Mouse (Mus musculus): Measurements from ENCODE around the gene Pink1. TPM values are rescaled to one million over a fixed set of nuclear protein-coding genes. Genes with fewer than 3 reads are reported as not detected.

Gene Pink1
- polyA plus RNA-seq, 1 experiment from 2014 or later, result 29.3 TPM

DNA sequence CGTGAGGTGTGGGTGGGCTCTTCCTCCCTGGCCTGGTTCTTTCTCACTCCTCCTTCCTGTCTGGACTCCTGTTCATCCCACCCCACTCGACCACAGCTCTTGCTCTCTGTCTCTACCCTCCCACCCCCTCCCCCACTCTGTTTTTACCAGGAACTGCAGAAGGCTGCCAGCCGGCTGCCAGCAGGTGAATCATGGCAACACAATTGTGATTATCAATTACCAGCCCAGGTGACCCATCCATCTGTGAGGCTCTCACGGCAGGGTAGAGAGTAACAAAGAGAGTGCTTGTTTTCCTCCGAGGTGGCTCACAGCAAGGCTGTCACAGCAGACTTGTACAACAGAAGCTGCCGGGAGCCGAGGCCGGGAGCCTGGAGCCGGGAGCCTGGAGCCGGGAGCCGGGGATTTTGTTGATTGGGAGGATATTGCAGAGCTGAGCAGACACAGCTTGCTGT, 35.3 kb upstream of the Pink1 start:
- Histone ChIP-seq H3K4me1 (ENCODE audit: control insufficient read depth, insufficient read depth, low read length) (no peaks in the 10 kb centered on the region), H3K4me3 (ENCODE audit: low read depth, low read length) (no peak overlapping the region), H3K27me3 (ENCODE audit: control insufficient read depth, insufficient read depth, low read length) (no peaks in the 10 kb centered on the region), H3K27ac (ENCODE audit: low read depth, low read length) (no peak overlapping the region), H3K36me3 (ENCODE audit: control insufficient read depth, insufficient read depth, low read length) (no peaks in the 10 kb centered on the region), H3K4me2 (ENCODE audit: low read depth) (0 out of 2 replicates have a peak overlapping the region, but pooled peaks have one; percentile 14), H3K9me3 (ENCODE audit: control insufficient read depth, low read length) (no peaks in the 10 kb centered on the region), H3K9ac (ENCODE audit: low read length) (peak overlapping the region; percentile 14; the same call in 1 of the 2 replicates)
- WGBS, result 11% methylated on average over 11 of the region's 11 CpGs
- ATAC-seq (ENCODE audit: insufficient read depth, low FRiP score, low TSS enrichment), result no peak
- peak; percentile 25 for DNase-seq (ENCODE audit: low spot score)

- Histone ChIP-seq H3K36me3 (ENCODE audit: control insufficient read depth, insufficient read depth, low read length) (no peaks in the 10 kb centered on the region), H3K27ac (ENCODE audit: low read depth, low read length) (no peak overlapping the region), H3K4me1 (ENCODE audit: control insufficient read depth, insufficient read depth, low read length) (no peaks in the 10 kb centered on the region), H3K27me3 (ENCODE audit: control insufficient read depth, insufficient read depth, low read length) (no peaks in the 10 kb centered on the region), H3K9me3 (ENCODE audit: control insufficient read depth, low read length) (no peaks in the 10 kb centered on the region), H3K9ac (ENCODE audit: low read length) (no peak overlapping the region), H3K4me3 (ENCODE audit: low read depth, low read length) (no peak overlapping the region), H3K4me2 (ENCODE audit: low read depth) (no peak overlapping the region)
- no peak for ATAC-seq (ENCODE audit: insufficient read depth, low FRiP score, low TSS enrichment)
- 80% methylated on average over 3 of the region's 3 CpGs for WGBS
- DNase-seq (ENCODE audit: low spot score), result no peak
These were observed 32.1 kb upstream of the Pink1 start for GRCm38 (mm10) chr4:138358176-138358575.

- Histone ChIP-seq H3K4me1 (ENCODE audit: control insufficient read depth, insufficient read depth, low read length) (no peaks in the 10 kb centered on the region), H3K4me2 (ENCODE audit: low read depth) (no peak overlapping the region), H3K27ac (ENCODE audit: low read depth, low read length) (no peak overlapping the region), H3K9me3 (ENCODE audit: control insufficient read depth, low read length) (no peaks in the 10 kb centered on the region), H3K27me3 (ENCODE audit: control insufficient read depth, insufficient read depth, low read length) (no peaks in the 10 kb centered on the region), H3K4me3 (ENCODE audit: low read depth, low read length) (no peak overlapping the region), H3K9ac (ENCODE audit: low read length) (no peak overlapping the region), H3K36me3 (ENCODE audit: control insufficient read depth, insufficient read depth, low read length) (no peaks in the 10 kb centered on the region)
- DNase-seq (ENCODE audit: low spot score) (no peak), ATAC-seq (ENCODE audit: insufficient read depth, low FRiP score, low TSS enrichment) (no peak)
- WGBS, result 92% methylated on average over 12 of the region's 12 CpGs
These were observed 30.4 kb upstream of the Pink1 start for GRCm38 (mm10) chr4:138356551-138356950.

- Histone ChIP-seq H3K27me3 (ENCODE audit: control insufficient read depth, insufficient read depth, low read length) (no peaks in the 10 kb centered on the region), H3K4me1 (ENCODE audit: control insufficient read depth, insufficient read depth, low read length) (no peaks in the 10 kb centered on the region), H3K4me3 (ENCODE audit: low read depth, low read length) (no peak overlapping the region), H3K36me3 (ENCODE audit: control insufficient read depth, insufficient read depth, low read length) (no peaks in the 10 kb centered on the region), H3K4me2 (ENCODE audit: low read depth) (no peak overlapping the region), H3K9me3 (ENCODE audit: control insufficient read depth, low read length) (no peaks in the 10 kb centered on the region), H3K9ac (ENCODE audit: low read length) (no peak overlapping the region), H3K27ac (ENCODE audit: low read depth, low read length) (no peak overlapping the region)
- no peak for ATAC-seq (ENCODE audit: insufficient read depth, low FRiP score, low TSS enrichment)
- 85% methylated on average over 8 of the region's 8 CpGs for WGBS
- no peak for DNase-seq (ENCODE audit: low spot score)
These were observed 30.0 kb upstream of the Pink1 start for GRCm38 (mm10) chr4:138356141-138356540.

- Histone ChIP-seq H3K36me3 (ENCODE audit: control insufficient read depth, insufficient read depth, low read length) (no peaks in the 10 kb centered on the region), H3K4me1 (ENCODE audit: control insufficient read depth, insufficient read depth, low read length) (no peaks in the 10 kb centered on the region), H3K4me3 (ENCODE audit: low read depth, low read length) (no peak overlapping the region), H3K27ac (ENCODE audit: low read depth, low read length) (no peak overlapping the region), H3K4me2 (ENCODE audit: low read depth) (no peak overlapping the region), H3K9me3 (ENCODE audit: control insufficient read depth, low read length) (no peaks in the 10 kb centered on the region), H3K9ac (ENCODE audit: low read length) (no peak overlapping the region), H3K27me3 (ENCODE audit: control insufficient read depth, insufficient read depth, low read length) (no peaks in the 10 kb centered on the region)
- WGBS, result 90% methylated on average over 2 of the region's 2 CpGs
- DNase-seq (ENCODE audit: low spot score) (no peak), ATAC-seq (ENCODE audit: insufficient read depth, low FRiP score, low TSS enrichment) (no peak)
These were observed 29.4 kb upstream of the Pink1 start for GRCm38 (mm10) chr4:138355496-138355895.

- ATAC-seq (ENCODE audit: insufficient read depth, low FRiP score, low TSS enrichment), result no peak
- no peak for DNase-seq (ENCODE audit: low spot score)
- 83% methylated on average over 10 of the region's 10 CpGs for WGBS
- H3K4me2 ChIP-seq (ENCODE audit: low read depth), result no peak overlapping the region
- H3K27me3 ChIP-seq (ENCODE audit: control insufficient read depth, insufficient read depth, low read length), result no peaks in the 10 kb centered on the region
- no peaks in the 10 kb centered on the region for H3K36me3 ChIP-seq (ENCODE audit: control insufficient read depth, insufficient read depth, low read length)
- no peaks in the 10 kb centered on the region for H3K4me1 ChIP-seq (ENCODE audit: control insufficient read depth, insufficient read depth, low read length)
- no peaks in the 10 kb centered on the region for H3K9me3 ChIP-seq (ENCODE audit: control insufficient read depth, low read length)
- H3K4me3 ChIP-seq (ENCODE audit: low read depth, low read length), result no peak overlapping the region
- H3K27ac ChIP-seq (ENCODE audit: low read depth, low read length), result no peak overlapping the region
- no peak overlapping the region for H3K9ac ChIP-seq (ENCODE audit: low read length)
These were observed 27.5 kb upstream of the Pink1 start for GRCm38 (mm10) chr4:138353438-138354171.

- ATAC-seq (ENCODE audit: insufficient read depth, low FRiP score, low TSS enrichment) (no peak), DNase-seq (ENCODE audit: low spot score) (no peak)
- no peaks in the 10 kb centered on the region for H3K4me1 ChIP-seq (ENCODE audit: control insufficient read depth, insufficient read depth, low read length)
- no peaks in the 10 kb centered on the region for H3K36me3 ChIP-seq (ENCODE audit: control insufficient read depth, insufficient read depth, low read length)
- H3K4me3 ChIP-seq (ENCODE audit: low read depth, low read length), result no peak overlapping the region
- H3K9ac ChIP-seq (ENCODE audit: low read length), result no peak overlapping the region
- WGBS, result 91% methylated on average over 6 of the region's 6 CpGs
- H3K27ac ChIP-seq (ENCODE audit: low read depth, low read length), result no peak overlapping the region
- no peak overlapping the region for H3K4me2 ChIP-seq (ENCODE audit: low read depth)
- H3K27me3 ChIP-seq (ENCODE audit: control insufficient read depth, insufficient read depth, low read length), result no peaks in the 10 kb centered on the region
- H3K9me3 ChIP-seq (ENCODE audit: control insufficient read depth, low read length), result no peaks in the 10 kb centered on the region
These were observed 26.6 kb upstream of the Pink1 start for GRCm38 (mm10) chr4:138352692-138353091.

- Histone ChIP-seq H3K4me2 (ENCODE audit: low read depth) (no peak overlapping the region), H3K4me1 (ENCODE audit: control insufficient read depth, insufficient read depth, low read length) (no peaks in the 10 kb centered on the region), H3K4me3 (ENCODE audit: low read depth, low read length) (no peak overlapping the region), H3K27me3 (ENCODE audit: control insufficient read depth, insufficient read depth, low read length) (no peaks in the 10 kb centered on the region), H3K36me3 (ENCODE audit: control insufficient read depth, insufficient read depth, low read length) (no peaks in the 10 kb centered on the region), H3K9ac (ENCODE audit: low read length) (no peak overlapping the region), H3K27ac (ENCODE audit: low read depth, low read length) (no peak overlapping the region), H3K9me3 (ENCODE audit: control insufficient read depth, low read length) (no peaks in the 10 kb centered on the region)
- no peak for DNase-seq (ENCODE audit: low spot score)
- ATAC-seq (ENCODE audit: insufficient read depth, low FRiP score, low TSS enrichment), result no peak
- 84% methylated on average over 5 of the region's 5 CpGs for WGBS
These were observed 25.7 kb upstream of the Pink1 start for GRCm38 (mm10) chr4:138351821-138352220.

DNA sequence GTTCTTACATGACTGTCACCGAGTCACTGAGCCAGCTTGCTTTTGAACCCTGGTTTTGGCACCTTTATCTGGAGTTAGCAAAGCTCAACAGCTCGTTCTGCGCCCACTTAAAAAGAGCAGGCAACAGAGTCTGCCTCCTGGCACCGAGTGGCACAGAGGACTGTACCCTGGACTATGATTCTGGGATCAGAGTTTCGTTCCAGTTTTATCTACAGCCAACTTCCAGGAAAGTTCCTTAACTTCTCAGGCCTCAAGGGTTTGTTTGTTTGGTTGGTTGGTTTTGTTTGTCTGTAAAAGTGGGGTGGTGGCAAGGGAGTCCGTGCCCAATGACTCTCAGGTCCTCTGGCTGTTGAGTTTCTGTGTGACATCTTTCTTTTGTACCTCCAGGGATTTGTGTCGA, 22.6 kb upstream of the Pink1 start:
- Histone ChIP-seq H3K27me3 (ENCODE audit: control insufficient read depth, insufficient read depth, low read length) (no peaks in the 10 kb centered on the region), H3K4me3 (ENCODE audit: low read depth, low read length) (no peak overlapping the region), H3K36me3 (ENCODE audit: control insufficient read depth, insufficient read depth, low read length) (no peaks in the 10 kb centered on the region), H3K4me2 (ENCODE audit: low read depth) (no peak overlapping the region), H3K4me1 (ENCODE audit: control insufficient read depth, insufficient read depth, low read length) (no peaks in the 10 kb centered on the region), H3K27ac (ENCODE audit: low read depth, low read length) (no peak overlapping the region), H3K9me3 (ENCODE audit: control insufficient read depth, low read length) (no peaks in the 10 kb centered on the region), H3K9ac (ENCODE audit: low read length) (no peak overlapping the region)
- ATAC-seq (ENCODE audit: insufficient read depth, low FRiP score, low TSS enrichment) (no peak), DNase-seq (ENCODE audit: low spot score) (no peak)
- WGBS, result 80% methylated on average over 7 of the region's 7 CpGs

All from neural tube, embryonic 11.5 days (tissue).